Mouse (Mus musculus) liver, embryonic 14.5 days (tissue): ENCODE results near the gene Spcs2.

Experiments used
- CTCF ChIP-seq: IDR thresholded peaks from 2 replicates; pipeline ENCODE4 v1.5.1; 2016; ENCODE audit warnings: antibody characterized with exemption, low read depth, control low read depth
- EP300 ChIP-seq: IDR thresholded peaks from 2 replicates; pipeline ENCODE4 v1.6.1; 2016; ENCODE audit warnings: antibody characterized with exemption, low read depth

DNA sequence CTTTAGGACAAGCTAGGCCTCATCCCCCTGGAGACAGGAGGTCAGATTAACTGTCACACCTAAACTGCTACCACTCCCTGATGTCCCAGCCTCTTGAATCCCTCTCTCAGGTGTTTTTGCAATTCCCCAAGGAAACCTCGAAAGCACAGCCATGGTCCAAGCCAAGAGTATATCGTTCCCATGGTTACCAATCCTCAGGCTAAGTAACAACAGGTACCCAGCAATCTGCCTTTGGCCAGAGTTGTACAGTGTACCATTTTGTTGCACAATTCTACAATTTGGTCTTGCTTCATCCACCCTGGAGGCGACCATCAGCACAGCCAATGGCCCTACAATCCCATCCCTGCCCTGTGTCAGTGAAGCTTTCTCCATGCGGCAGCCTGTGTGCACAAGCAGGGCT, 33.6 kb upstream of the Spcs2 start:
- no peak for TF ChIP-seq CTCF
- TF ChIP-seq EP300: no peak
